Mouse (Mus musculus) lung, adult 2 months (tissue): ENCODE measurements at regions not wholly inside any gene's neighbourhood (a gene's known extent, or its start where the extent isn't known, plus 50 kb on each side); places are given as distances from the start of the nearest gene placed in this dataset.

Experiments used
- CTCF ChIP-seq: fragments of 200-500 bp; IDR thresholded peaks from 2 replicates; pipeline ENCODE4 v1.5.1; 2011; ENCODE audit warnings: mild to moderate bottlenecking, low read length, control low read depth; ENCODE audit not compliant: insufficient read depth
- POLR2A ChIP-seq: fragments of 200-500 bp; IDR thresholded peaks from 2 replicates; pipeline ENCODE4 v1.6.1; 2011; ENCODE audit warnings: low read depth, mild to moderate bottlenecking, control low read depth, low read length, borderline replicate concordance; ENCODE audit errors: extremely low read depth

DNA sequence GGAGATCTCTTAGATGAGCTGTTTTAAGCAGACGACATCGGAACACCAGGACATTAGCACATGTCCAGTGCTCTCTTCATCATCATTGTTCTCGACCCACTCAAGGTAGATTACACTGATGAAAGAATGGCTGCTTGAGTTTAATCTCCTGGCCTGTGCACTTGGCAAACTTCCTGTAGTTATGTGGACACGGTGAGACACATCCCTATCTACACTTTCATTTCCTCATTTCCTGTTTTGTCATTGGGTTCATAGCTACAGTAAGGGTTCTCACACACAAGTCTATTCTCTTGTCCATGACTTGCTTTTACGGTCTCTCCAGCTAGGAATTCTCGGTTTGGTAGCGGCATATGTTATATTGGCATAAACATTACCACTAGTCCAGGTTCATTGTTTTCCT is 190.5 kb downstream of the Pdgfra start:
- no peak for TF ChIP-seq CTCF
- no peak for TF ChIP-seq POLR2A
